21 mouse cellular contexts compared by ENCODE assay signal in genomic region chr17:58765141-58765540, GRCm38 (mm10).
A peak's percentile ranks its signal among the peaks of the same experiment; 100 is the strongest.
DNase-seq lines count a peak whose midpoint lies in the region; ATAC-seq and TF ChIP-seq lines count a peak whose summit lies in the region.
"Had no signal": no experiment of that assay in that cellular context is flagged by ENCODE, and none has a peak within 500 bp of the region (broad histone marks: within the 10 kb centered on the region; RNA-seq: fewer than 3 reads in every experiment).

No protein-coding gene starts in this region.

- 70% methylated on average over 4 of the region's 4 CpGs for WGBS in heart, embryonic 11.5 days (ENCODE audit: insufficient replicate concordance)
- 79% methylated on average over 4 of the region's 4 CpGs for WGBS in midbrain, postnatal 0 days
- 89% methylated on average over 4 of the region's 4 CpGs for WGBS in midbrain, embryonic 10.5 days

- H3K9ac ChIP-seq in heart, embryonic 11.5 days (ENCODE audit: low read depth, low read length) = no peak overlapping the region
- no peak overlapping the region for H3K9ac ChIP-seq in midbrain, postnatal 0 days (replicated peaks; ENCODE audit: low read length, poor library complexity, severe bottlenecking)
- H3K9ac ChIP-seq: forebrain, postnatal 0 days; heart, embryonic 12.5 days; intestine, embryonic 15.5 days; liver, embryonic 12.5 days had no signal

- no peaks in the 10 kb centered on the region for H3K9me3 ChIP-seq in heart, embryonic 11.5 days (replicated peaks; ENCODE audit: control insufficient read depth, low read length)
- no peaks in the 10 kb centered on the region for H3K9me3 ChIP-seq in midbrain, postnatal 0 days (ENCODE audit: low read length)
- H3K9me3 ChIP-seq in midbrain, embryonic 10.5 days (replicated peaks) = no peaks in the 10 kb centered on the region
- H3K9me3 ChIP-seq: heart, embryonic 12.5 days; hindbrain, embryonic 10.5 days; intestine, embryonic 15.5 days; liver, embryonic 12.5 days had no signal

- H3K4me2 ChIP-seq in heart, embryonic 11.5 days = no peak overlapping the region
- no peak overlapping the region for H3K4me2 ChIP-seq in midbrain, postnatal 0 days (ENCODE audit: low read depth, low read length, poor library complexity, severe bottlenecking)
- H3K4me2 ChIP-seq: heart, embryonic 12.5 days; intestine, embryonic 15.5 days; liver, embryonic 12.5 days had no signal

- H3K4me3 ChIP-seq in heart, embryonic 11.5 days (ENCODE audit: low read depth, low read length) = no peak overlapping the region
- no peak overlapping the region for H3K4me3 ChIP-seq in midbrain, postnatal 0 days (ENCODE audit: low read depth, low read length)
- H3K4me3 ChIP-seq in midbrain, embryonic 10.5 days = no peak overlapping the region
- H3K4me3 ChIP-seq: heart, embryonic 12.5 days; hindbrain, embryonic 10.5 days; intestine, embryonic 15.5 days; liver, embryonic 12.5 days had no signal

- ATAC-seq in heart, embryonic 11.5 days (replicated peaks; ENCODE audit: insufficient number of reproducible peaks, low FRiP score, low TSS enrichment) = no peak
- no peak for ATAC-seq in midbrain, postnatal 0 days (ENCODE audit: low FRiP score)
- ATAC-seq: forebrain, postnatal 0 days; intestine, embryonic 15.5 days; liver, embryonic 12.5 days; lung, postnatal 0 days; midbrain, embryonic 16.5 days; Patski had no signal

- no peak overlapping the region for H3K27ac ChIP-seq in heart, embryonic 11.5 days (ENCODE audit: low read depth, low read length)
- no peak overlapping the region for H3K27ac ChIP-seq in midbrain, postnatal 0 days (ENCODE audit: low read depth, low read length)
- H3K27ac ChIP-seq in midbrain, embryonic 10.5 days (replicated peaks) = no peak overlapping the region
- H3K27ac ChIP-seq: hindbrain, embryonic 10.5 days; intestine, embryonic 15.5 days; liver, embryonic 12.5 days had no signal

- peak; percentile 10 for DNase-seq in heart, postnatal 4 days
- DNase-seq in midbrain, postnatal 0 days (ENCODE audit: low spot score) = peak; percentile 10
- DNase-seq in midbrain, embryonic 10.5 days (ENCODE audit: low spot score) = no peak
- peak; percentile 42 for DNase-seq in adrenal gland, postnatal 25 days
- peak; percentile 78 for DNase-seq in testis, postnatal 10 days (ENCODE audit: low spot score)
- no peak for DNase-seq in left cerebral cortex, adult 9 months (ENCODE audit: low spot score in 2 of 2)
- DNase-seq in thymus, postnatal 25 days = no peak
- DNase-seq: B cell, adult 2 months; cerebellum, adult 9-11 months; forebrain, postnatal 0 days; gastrocnemius, postnatal 14 days; layer of hippocampus, adult 9-11 months; thymus, postnatal 4 days had no signal

- TF ChIP-seq CTCF in midbrain, postnatal 0 days (IDR thresholded peaks at IDR 0.05) = no peak

- H3K36me3 ChIP-seq in heart, embryonic 11.5 days (ENCODE audit: control insufficient read depth, insufficient read depth, low read length) = no peaks in the 10 kb centered on the region
- no peaks in the 10 kb centered on the region for H3K36me3 ChIP-seq in midbrain, postnatal 0 days (ENCODE audit: insufficient read depth, low read length)
- no peaks in the 10 kb centered on the region for H3K36me3 ChIP-seq in midbrain, embryonic 10.5 days
- H3K36me3 ChIP-seq: heart, embryonic 12.5 days; hindbrain, embryonic 10.5 days; intestine, embryonic 15.5 days; liver, embryonic 12.5 days had no signal

- H3K4me1 ChIP-seq in heart, embryonic 11.5 days (ENCODE audit: control insufficient read depth, insufficient read depth, low read length) = no peaks in the 10 kb centered on the region
- H3K4me1 ChIP-seq in midbrain, postnatal 0 days (ENCODE audit: insufficient read depth, low read length) = no peaks in the 10 kb centered on the region
- no peaks in the 10 kb centered on the region for H3K4me1 ChIP-seq in midbrain, embryonic 10.5 days
- H3K4me1 ChIP-seq: heart, embryonic 12.5 days; hindbrain, embryonic 10.5 days; intestine, embryonic 15.5 days; liver, embryonic 12.5 days had no signal

- H3K27me3 ChIP-seq in heart, embryonic 11.5 days (ENCODE audit: control insufficient read depth, insufficient read depth, low read length) = no peaks in the 10 kb centered on the region
- no peaks in the 10 kb centered on the region for H3K27me3 ChIP-seq in midbrain, postnatal 0 days (ENCODE audit: insufficient read depth, low read length)
- H3K27me3 ChIP-seq in midbrain, embryonic 10.5 days (ENCODE audit: low read depth, poor library complexity, severe bottlenecking) = no peaks in the 10 kb centered on the region
- H3K27me3 ChIP-seq: heart, embryonic 12.5 days; intestine, embryonic 15.5 days; liver, embryonic 12.5 days; Patski had no signal

Comparison
In these comparisons a context has a peak if more than half of its experiments do, and no peak if none do; other contexts are left out.
1. DNase-seq: peak in heart, postnatal 4 days (single experiment), midbrain, postnatal 0 days (single experiment), adrenal gland, postnatal 25 days (single experiment) and testis, postnatal 10 days (single experiment); none in midbrain, embryonic 10.5 days (single experiment), left cerebral cortex, adult 9 months (0 of 2) and thymus, postnatal 25 days (single experiment).